Mouse (Mus musculus) brown adipose tissue, adult 24 weeks (tissue): ENCODE measurements around the gene Ptprs. TPM values are rescaled to one million over a fixed set of nuclear protein-coding genes. Genes with fewer than 3 reads are reported as not detected.
"Not testable (repeated sequence)": the region's sequence is repeated elsewhere in the genome, so short reads cannot be mapped to it uniquely, and the experiment has no call there.

Experiments used
- H3K27ac ChIP-seq: fragments of 200-500 bp; replicated peaks from 2 replicates; pipeline ENCODE4 v1.5.1; 2012; ENCODE audit warnings: low read depth, mild to moderate bottlenecking, low read length
- H3K4me1 ChIP-seq: fragments of 200-500 bp; 2 replicates; pipeline ENCODE4 v1.6.1; 2012; ENCODE audit warnings: low read length, mixed read lengths; ENCODE audit not compliant: control insufficient read depth, insufficient read depth, insufficient read length
- H3K4me3 ChIP-seq: fragments of 200-500 bp; 2 replicates; pipeline ENCODE4 v1.5.1; 2012; ENCODE audit warnings: low read depth, mild to moderate bottlenecking, low read length, moderate library complexity; ENCODE audit not compliant: insufficient read depth
- polyA plus RNA-seq: library from polyadenylated mRNA; stranded (reverse); fragments of >200 nt; gene quantifications from 2 replicates; pipeline ENCODE4 v1.2.4, GENCODE M21; 2012; ENCODE audit not compliant: missing spikeins, insufficient read depth, insufficient read length

The Ptprs gene
- polyA plus RNA-seq, 1 experiment = 10.7 TPM

DNA sequence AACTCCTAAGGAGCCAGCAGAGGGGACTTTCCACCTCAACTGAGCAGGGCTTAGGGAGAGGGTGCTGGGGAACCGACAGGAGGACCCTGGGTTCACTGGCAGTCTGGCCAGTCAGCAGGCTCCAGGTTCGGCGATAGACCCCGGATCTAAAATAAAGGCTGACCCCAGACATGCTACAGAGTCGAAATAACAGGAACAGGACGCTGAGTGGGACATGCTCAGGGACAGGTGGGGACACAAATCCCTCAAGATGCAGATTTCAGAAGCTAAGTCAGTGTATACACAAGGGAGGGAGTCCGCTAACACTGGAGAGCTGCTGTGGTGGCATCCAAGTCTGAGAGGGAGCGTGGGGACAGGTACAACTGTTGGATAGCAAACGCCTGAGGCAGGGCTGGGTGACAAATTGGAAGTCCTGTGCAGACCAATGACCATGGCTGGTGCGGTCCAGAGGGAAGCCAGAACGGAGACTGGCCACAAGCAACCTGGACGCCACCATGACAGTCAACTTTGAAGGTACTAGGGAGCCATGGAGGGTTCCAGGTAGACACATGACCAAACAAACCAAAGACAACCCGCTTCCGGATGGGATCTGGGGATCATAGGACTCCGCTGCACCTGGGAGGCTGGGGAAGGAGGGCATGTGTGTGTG, 30.3 kb upstream of the Ptprs start:
- no peak overlapping the region for H3K27ac ChIP-seq
- no peaks in the 10 kb centered on the region; the same call in 1 of the 2 replicates for H3K4me1 ChIP-seq
- peak overlapping the region; percentile 63 for H3K4me3 ChIP-seq

DNA sequence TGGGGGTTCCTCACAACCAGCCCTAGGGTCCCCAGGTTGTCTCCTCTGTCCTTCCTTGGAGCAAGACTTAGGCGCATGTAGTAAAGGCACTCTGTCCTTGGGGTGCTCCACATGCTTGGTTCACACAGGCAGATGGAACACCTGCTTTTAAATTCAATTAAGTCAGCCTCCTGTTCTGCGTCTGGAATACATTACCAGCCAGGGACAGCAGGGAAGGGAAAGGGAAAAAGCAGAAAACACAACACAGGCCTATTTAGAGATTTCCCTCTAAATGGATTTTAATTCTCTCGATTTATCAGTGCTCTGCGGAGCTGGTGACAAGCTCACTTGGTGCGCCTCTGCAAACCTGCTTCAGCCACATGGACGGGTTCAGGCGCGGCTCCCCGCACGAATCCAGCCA, 29.1 kb upstream of the Ptprs start:
- Histone ChIP-seq H3K4me3 (no peak overlapping the region), H3K27ac (no peak overlapping the region), H3K4me1 (no peaks in the 10 kb centered on the region; the same call in 1 of the 2 replicates)

DNA sequence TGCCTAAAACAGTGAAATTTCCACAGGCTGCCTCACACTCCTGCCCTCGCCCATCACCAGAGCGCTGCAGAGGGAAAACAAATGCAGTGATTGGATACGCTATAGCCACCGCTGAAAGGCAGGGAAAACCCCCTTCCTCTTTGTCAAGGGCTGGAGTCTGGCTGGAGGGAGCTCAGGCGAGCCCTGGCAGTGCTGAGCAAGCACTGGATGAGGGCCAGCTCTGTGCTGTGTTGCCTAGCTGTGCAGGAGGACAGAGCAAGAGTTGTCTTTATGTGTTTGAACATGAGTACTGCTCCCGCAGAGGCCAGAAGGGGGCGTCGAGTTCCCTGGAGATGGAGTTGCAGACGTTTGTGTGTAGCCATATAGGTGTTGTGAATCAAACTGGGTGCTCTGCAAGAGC, 26.2 kb upstream of the Ptprs start:
- no peak overlapping the region for H3K4me3 ChIP-seq
- H3K27ac ChIP-seq = no peak overlapping the region
- no peaks in the 10 kb centered on the region; the same call in 1 of the 2 replicates for H3K4me1 ChIP-seq

DNA sequence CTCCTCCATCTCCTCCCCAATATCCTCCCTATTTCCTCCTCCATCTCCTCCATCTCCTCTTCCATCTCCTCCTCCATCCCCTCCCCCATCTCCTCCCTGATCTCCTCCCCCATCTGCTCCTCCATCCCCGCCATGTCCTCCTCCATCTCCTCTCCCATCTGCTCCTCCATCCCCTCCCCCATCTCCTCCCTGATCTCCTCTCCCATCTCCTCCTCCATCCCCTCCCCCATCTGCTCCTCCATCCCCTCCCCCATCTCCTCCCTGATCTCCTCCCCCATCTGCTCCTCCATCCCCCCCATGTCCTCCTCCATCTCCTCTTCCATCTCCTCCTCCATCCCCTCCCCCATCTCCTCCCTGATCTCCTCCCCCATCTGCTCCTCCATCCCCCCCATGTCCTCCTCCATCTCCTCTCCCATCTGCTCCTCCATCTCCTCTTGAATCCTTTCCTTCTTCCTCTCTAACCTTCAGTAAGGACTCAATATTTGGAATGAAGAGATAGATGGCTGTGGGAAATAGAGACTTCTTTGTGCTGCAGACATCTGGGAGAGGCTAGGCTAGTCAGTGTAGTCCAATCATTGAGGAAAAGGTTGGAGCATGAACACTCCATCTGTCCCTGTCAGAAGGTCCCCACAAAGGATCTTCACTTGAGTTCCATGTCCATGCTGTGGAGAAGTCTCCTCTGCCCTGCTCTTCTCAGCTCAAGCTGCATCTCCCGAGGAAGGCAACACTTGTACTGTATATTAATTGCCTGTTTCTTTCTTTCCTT, 25.5 kb upstream of the Ptprs start:
- not testable (repeated sequence) for H3K4me1 ChIP-seq, H3K27ac ChIP-seq, H3K4me3 ChIP-seq

DNA sequence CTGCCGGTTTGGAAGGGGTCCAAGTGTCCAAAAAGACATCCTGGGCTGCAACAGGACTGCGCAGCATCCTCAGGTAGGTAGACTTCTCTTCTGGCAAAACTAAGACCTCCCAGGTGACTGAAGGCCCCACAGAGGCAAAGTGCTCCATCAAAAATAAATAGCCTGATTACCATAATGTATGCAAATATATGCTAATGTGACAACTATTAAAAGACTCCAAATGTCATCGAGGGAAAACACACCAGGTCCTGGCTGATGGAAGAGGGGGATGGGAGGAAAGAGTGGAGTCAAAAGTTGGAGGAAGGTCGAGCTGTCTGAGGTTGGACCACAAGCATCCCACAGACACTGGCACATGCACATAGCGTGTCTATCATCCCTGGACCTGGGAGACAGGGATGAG, 22.9 kb upstream of the Ptprs start:
- H3K4me1 ChIP-seq = no peaks in the 10 kb centered on the region
- H3K4me3 ChIP-seq = no peak overlapping the region
- H3K27ac ChIP-seq = no peak overlapping the region

DNA sequence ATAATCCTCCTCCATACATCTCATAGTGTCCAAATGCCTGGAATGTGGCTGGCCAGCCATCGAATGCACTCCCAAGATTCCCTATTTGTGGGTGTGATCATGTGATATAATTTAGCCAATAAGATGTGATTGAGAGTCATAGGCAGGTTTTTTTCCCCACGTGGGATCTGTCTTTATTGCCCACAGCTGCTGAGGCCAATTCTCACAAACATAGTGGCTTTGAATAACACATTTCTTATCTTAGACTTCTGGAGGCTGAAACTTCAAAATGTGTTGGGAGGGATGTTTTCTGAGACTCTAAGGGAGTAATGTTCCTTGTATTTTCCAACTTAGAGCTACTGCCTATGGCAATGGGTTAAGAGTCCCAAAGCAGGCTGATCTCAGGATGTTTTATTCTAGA, 18.2 kb upstream of the Ptprs start:
- Histone ChIP-seq H3K4me3 (no peak overlapping the region), H3K4me1 (no peaks in the 10 kb centered on the region), H3K27ac (no peak overlapping the region)

DNA sequence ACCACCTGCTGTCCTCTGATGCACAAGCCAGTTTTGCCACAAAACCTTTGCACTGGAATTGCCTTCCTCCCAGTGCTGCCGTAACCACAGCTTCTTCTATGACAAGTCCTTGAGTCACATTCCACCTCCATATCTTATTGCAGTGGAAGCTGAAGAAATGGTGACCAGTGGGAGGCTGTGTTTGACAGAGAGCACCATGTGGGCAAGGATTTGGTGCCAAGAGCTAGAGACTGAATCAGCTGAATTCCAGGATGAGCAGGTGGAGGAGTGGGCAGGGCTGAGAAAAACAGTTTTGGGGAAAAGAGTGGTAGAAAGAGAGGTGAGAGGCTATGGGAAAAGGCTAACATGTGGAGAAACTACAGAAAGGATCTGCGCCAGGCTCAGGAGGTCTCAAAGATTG, 17.6 kb upstream of the Ptprs start:
- H3K4me3 ChIP-seq = no peak overlapping the region
- H3K4me1 ChIP-seq = no peaks in the 10 kb centered on the region
- H3K27ac ChIP-seq = no peak overlapping the region

DNA sequence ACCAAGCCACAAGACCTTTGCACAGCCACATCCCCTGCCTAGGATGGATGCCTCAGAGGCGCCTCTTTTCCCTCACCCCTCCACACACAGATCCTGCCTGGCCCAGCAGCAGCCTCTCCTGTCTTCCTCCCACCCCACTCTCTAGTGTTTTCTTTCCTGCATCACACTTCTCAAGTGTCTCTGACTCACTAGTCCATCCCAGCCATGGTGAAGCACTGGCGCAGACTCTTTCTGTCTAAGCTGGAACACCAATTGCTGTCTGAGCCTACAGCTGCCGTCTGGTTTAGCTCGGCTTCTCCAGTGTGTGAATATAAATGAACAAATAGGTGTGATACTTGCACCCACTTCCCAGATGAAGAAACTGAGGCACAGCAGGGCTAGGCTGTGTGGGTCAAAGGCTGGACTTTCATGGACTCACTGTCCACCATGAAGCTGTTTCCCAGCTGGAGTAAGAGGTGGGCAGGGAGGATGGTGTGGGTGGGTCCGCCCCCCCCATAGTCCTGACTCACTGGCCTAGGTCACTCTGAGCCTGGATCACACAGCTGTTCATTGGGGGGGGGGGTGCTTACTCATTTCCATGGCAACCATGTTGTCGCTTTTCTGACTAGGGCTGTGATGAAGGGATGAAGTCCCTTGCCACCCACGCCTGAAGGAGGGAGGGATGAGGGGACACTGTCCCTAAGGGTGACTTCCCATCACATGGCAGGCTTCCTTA, 14.3 kb upstream of the Ptprs start:
- Histone ChIP-seq H3K4me3 (no peak overlapping the region), H3K4me1 (no peaks in the 10 kb centered on the region), H3K27ac (no peak overlapping the region)

DNA sequence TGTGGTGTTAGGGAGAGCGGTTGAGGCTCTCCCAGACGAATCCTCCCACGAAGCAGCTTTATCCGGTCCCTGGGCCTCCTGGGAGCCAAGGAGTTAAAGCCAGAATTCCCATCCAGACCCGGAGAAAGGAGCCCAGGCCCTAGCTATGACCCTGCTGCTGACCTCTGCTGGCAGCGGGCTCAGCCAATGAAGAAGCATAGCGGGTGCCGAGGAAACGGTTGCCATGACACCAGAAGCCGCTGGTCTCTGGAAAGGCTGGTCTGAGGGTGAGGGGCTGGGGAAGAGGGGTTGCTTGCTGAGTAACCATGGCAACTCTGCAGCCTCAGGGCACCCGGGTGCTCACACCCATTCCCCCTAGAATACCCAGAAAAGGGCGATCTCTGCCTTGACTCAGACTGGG, 11.7 kb upstream of the Ptprs start:
- no peak overlapping the region for H3K27ac ChIP-seq
- H3K4me1 ChIP-seq = no peaks in the 10 kb centered on the region
- H3K4me3 ChIP-seq = no peak overlapping the region

DNA sequence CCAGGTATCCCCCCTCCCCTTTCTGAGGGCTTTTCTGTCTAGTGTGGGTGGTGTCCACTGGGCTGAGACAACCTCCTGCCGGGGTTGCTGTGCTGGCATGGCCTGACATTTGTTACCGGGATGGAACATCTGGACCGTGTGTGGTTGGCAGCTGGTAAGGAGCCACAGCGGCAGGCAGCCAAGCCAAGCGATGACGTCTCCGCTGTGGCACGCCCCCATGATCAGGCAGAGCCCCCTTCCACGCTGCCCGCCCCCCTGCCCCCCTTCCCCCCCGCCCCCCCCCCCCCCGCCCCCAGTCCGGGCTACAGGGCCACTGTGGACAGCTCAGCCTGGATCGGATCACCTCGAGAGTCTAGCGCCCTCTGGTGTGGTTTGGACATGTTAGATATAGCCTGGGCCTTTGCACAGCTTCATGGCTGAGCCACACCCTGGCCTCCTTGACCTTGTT, 11.2 kb upstream of the Ptprs start:
- Histone ChIP-seq H3K4me1 (no peaks in the 10 kb centered on the region), H3K4me3 (no peak overlapping the region), H3K27ac (no peak overlapping the region)

DNA sequence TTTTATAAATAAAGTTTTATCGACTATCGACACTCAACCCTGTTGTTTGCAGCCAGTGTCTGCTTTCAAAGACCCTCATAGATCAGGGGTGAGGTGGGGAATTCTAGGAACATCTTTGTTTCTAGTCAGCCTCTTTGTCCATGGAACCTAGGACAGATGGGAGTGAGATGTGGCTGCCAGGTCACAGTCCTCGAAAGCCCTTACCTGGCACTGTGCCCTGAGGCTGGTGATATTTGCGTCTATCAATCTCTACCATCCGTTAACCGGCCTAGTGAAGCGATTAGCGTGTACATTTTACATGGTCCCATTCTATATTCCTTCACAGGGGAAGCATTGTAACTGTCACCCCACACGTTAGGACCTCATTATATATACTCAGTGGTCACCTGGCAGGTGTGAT, 9.6 kb upstream of the Ptprs start:
- no peak overlapping the region for H3K4me3 ChIP-seq
- H3K27ac ChIP-seq = no peak overlapping the region
- H3K4me1 ChIP-seq = no peaks in the 10 kb centered on the region

DNA sequence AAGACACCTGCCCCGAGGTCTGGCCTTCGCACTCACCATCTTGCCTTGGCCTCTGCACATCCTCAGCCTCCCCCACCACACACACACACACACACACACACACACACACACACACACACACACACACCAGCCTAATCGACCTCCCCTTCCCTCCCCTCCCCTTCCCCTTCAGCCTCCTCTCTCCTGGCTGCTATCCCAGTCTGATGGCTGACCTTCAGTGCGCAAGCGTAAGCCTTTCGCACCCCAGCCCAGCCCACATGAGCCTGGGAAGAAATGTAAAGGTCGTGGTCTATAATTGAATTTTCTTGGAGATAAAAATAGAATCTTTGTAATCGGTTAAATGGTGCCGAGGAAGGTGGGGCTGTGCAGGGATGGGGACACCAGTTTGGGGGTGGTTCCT, 8.8 kb upstream of the Ptprs start:
- H3K4me3 ChIP-seq = no peak overlapping the region
- H3K27ac ChIP-seq = no peak overlapping the region
- no peaks in the 10 kb centered on the region for H3K4me1 ChIP-seq

DNA sequence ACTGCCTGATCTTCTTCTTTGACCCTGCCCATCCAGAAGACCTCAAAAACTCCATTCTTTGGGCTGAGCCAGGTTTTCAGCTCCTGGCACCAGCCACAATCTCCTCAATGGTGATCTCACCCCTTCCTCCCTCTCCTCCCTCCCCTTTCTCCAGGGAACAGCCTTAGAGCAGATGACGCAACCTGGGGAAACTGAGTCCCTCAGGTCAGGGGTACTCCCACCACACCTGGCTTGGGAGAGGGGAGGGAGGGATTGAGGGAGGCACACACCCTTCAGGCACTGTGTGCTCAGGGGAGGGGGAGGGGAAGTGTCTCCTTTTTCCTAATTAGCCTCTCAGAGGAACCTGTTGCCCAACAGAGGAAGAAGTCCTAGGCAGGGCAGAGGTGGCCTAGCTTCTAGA, 6.4 kb upstream of the Ptprs start:
- H3K4me3 ChIP-seq = no peak overlapping the region
- H3K27ac ChIP-seq = no peak overlapping the region

DNA sequence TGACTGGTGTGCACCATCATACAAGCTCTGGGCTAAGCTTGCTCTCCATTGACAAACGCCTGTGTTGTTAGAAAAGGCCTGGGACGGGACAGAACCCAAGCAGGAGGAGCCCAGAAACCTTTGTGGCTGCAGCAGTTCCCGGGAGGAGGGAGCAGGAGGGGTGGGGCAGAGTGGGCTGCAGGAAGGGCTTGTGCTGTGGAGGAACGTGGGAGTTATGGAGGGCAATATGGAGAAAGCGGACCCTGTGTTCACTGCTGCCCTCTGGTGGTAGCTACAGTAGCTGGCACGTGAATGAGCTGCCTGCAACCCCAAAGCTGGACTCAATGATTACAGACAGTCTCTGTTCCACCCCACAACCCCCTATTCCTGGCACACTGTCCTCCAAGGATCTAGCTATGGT, 3.1 kb upstream of the Ptprs start:
- Histone ChIP-seq H3K4me1 (peaks cover 2% of the 10 kb centered on the region; the same call in 1 of the 2 replicates), H3K4me3 (no peak overlapping the region), H3K27ac (no peak overlapping the region)

More for the DNA sequence above, 6.4 kb upstream of the Ptprs start:
- 0 out of 2 replicates have a peak, but pooled peaks cover 2% of the 10 kb centered on the region for H3K4me1 ChIP-seq

DNA sequence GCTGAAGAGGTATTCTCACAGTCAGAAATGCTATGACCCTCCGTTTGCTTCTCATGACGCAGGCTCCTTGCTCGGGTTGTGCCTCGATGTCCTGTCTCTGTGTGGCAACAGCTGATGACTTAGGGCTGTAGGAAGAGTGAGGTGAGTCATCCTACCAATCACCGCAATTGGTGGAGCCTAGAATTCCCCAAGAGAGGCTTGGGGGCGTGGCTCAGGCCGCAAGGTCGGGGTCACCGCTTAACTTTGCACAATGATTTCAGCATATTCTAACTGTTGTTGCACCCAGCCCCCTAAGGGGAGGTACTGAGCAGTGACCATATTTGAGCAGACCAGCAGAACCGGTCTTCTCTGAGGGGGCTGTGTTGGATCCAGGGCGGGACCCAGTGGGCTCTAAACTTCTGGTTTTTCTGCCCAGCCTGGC, 1.9 kb upstream of the Ptprs start:
- Histone ChIP-seq H3K4me1 (peaks cover 2% of the 10 kb centered on the region; the same call in 1 of the 2 replicates), H3K27ac (no peak overlapping the region), H3K4me3 (no peak overlapping the region)
